Mouse (Mus musculus): ENCODE data around the gene Zfyve1.

GRCm38 (mm10) chr12:83643116-83643515 is 46.1 kb upstream of the Zfyve1 start:
- TF ChIP-seq POLR2A (IDR thresholded peaks at IDR 0.05; ENCODE audit: control insufficient read depth, extremely low read depth, insufficient read depth, low read length, poor library complexity) (no peak), CTCF (IDR thresholded peaks at IDR 0.05; ENCODE audit: borderline replicate concordance, control insufficient read depth, extremely low read depth, insufficient read depth, low read length, poor library complexity) (no peak)

All from thymus, adult 2 months (tissue).